Mouse (Mus musculus) left cerebral cortex, postnatal 25 days (tissue): ENCODE results near the gene Ankrd12. TPM values are rescaled to one million over a fixed set of nuclear protein-coding genes. Genes with fewer than 3 reads are reported as not detected.

ENCODE experiments used
- DNase-seq, 2 experiments: peaks; one replicate each; pipeline ENCODE4 v3.0.0; 2022; ENCODE audit warnings: low spot score in 2 of 2, mixed read lengths in 1 of 2
- intact Hi-C: fragments of 180-260 bp; cut with DNase I; formaldehyde crosslinking; loops from one replicate; pipeline ENCODE4 v1.15.1; 2025
- total RNA-seq, 2 experiments: library from RNA; stranded (reverse); gene quantifications; 2 replicates each; pipeline ENCODE4 v1.2.3; 2021

The Ankrd12 gene
- total RNA-seq, 2 experiments from 2014 or later, result 168 to 176 TPM

DNA sequence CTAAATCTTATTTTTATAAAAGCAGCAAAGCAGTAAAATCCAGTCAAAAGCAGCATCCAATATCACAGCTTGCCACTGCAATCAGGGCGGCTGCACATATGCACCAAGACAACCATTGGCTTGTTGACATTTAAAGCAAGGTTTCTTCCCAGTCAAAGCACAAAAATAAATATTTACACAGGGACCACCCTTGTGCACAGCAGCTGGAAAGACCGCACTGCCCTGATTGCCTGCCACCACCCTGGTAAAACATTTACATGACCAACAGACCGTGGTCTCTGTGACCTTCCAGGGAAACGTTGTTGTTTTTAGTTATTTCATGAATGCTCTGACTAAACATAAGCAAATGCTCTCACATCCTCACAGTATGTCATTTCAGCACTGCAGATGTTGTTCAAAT is 134.5 kb downstream of the Ankrd12 start:
- no peak for DNase-seq
- intact Hi-C loops, result no loop called here

DNA sequence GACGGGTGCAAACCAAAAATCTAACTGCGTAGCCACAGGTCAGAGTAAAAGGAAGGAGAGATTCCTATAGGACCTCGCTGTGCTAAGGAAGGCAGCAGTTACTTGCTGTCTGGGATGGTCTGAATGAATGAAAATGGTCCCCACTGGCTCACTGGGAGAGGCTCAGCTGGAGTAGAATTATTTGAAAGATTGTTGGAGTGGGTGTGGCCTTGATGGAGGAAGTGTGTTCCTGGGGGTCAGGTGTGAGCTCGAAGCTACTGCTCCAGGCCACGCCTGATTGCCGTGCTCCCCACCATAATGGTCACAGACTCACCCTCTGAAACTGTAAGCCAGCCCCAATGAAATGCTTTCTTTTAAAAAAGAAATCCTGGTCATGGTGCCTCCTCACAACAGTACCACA is 135.6 kb downstream of the Ankrd12 start:
- intact Hi-C loops, result no loop called here
- no peak for DNase-seq

DNA sequence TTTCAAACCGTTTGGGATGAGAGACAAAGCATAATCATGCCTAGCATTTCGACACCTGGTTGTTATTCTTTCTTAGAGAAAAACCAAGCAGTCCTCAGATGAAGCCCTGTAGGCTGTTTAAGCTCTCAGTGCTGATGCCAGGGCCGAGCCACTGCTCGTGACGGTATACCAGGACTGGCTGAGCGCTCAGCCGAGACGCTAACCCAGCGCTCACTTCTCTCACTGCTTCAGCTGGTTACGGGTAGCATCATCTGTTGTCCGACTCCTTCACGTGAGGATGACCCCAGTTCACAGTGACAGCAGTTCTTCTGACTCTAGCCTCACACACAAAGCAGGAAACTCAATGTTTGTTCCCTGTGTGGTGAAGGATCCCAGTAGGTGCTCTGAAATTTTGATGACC is 136.7 kb downstream of the Ankrd12 start:
- intact Hi-C loops, result no loop called here
- no peak for DNase-seq

GRCm38 (mm10) chr17:65939461-65940192 is 137.3 kb downstream of the Ankrd12 start:
- peak in 1 of 2 experiments; percentile 43 for DNase-seq
- intact Hi-C loops, result no loop called here

- intact Hi-C loops, result no loop called here
Observed at GRCm38 (mm10) chr17:65937671-65938070, 139.2 kb downstream of the Ankrd12 start.

DNA sequence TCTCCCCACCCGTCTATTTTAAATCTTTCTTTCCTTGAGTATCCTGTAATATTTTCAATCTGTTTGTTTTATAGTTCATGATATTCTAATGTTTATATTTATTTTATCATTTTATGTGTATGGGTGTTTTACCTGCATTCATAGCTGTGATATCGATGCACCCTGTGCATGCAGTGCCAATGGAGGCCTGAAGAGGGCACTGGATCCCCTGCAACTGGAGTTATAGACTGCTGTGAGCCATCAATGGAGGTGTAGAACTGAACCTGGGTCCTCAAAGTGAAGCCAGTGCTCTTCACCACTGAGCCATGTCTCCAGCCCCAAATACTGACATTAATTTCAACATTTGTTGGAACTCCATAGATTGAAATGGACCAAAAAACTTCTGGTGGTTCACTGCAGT is 143.1 kb downstream of the Ankrd12 start:
- intact Hi-C loops, result no loop called here
- no peak for DNase-seq

More at GRCm38 (mm10) chr17:65937671-65938070, 139.2 kb downstream of the Ankrd12 start:
- no peak for DNase-seq

DNA sequence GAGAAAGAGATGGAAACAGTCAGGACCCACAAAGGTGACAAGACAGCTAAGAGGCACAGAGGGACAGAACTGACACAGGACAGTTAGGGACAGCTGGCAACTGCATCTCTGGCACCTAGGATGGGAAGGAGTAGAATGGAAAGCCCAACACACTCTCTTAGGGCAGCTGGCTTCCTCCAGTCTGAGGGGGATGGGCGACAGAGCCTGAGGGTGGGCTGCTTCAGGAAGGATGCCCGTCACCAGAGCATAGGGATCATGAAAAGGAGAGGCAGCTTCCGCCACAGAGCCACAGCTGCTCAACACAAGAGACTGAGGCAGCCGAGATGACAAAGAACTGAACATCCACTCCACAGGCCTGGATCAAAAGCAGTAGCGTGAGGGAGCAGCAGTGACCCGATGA is 145.4 kb downstream of the Ankrd12 start:
- DNase-seq, result no peak
- intact Hi-C loops, result no loop called here

DNA sequence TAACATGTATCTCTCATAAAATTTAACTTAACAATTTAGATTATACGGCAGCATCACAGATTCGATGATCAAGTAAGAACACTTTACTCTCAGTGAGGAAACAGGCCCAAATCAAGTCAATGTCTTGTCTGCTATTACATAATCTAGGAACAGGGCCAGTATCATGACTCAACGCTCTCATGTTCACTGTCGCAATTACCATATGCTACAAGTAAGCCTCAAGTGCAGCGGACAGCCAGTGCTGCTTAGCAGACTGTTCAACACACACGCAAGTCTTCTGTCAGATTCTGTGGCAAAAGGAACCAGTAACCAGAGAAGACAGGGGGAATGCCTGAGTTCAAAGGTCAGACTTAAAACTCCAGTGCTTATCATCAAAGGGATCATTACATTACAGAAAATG is 145.9 kb downstream of the Ankrd12 start:
- intact Hi-C loops, result no loop called here

GRCm38 (mm10) chr17:65930158-65930826 is 146.6 kb downstream of the Ankrd12 start:
- intact Hi-C loops, result no loop called here
- DNase-seq, result no peak

More for the DNA sequence above, 145.9 kb downstream of the Ankrd12 start:
- DNase-seq, result peak; percentile 65 to 94

DNA sequence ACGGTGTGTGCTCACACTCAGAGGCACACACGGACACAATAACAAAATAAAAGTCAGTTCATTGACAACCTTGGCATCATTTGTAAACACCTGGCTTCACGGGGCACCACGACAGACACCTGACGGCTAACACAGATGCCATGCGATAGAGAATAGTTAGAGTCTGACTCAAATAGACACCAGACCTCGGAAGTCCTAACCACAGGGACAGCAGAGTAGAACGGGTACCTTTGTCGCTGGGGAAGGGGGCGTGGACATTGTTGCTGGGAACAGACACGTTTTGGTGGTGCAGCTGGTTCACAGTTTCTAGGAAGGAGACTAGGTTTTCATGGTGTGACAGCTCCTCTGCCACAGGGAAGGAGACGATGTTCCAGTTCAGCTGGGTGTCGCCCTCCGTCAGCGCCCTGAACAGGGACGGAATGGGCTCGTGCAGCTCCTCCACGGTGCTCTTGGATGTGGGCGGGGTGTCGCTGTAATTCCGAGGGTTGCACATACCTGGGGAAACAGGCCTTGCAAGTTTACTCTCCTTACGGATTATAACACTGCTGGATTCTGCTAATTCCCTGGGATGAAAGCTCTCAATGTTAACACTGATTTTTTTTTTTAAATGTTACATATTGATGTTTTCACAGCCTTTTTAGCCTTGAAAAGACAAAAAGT is 147.4 kb downstream of the Ankrd12 start:
- intact Hi-C loops, result no loop called here
- DNase-seq, result no peak

GRCm38 (mm10) chr17:65927077-65927476 is 149.8 kb downstream of the Ankrd12 start:
- intact Hi-C loops, result no loop called here
- DNase-seq, result peak in 1 of 2 experiments; percentile 47

DNA sequence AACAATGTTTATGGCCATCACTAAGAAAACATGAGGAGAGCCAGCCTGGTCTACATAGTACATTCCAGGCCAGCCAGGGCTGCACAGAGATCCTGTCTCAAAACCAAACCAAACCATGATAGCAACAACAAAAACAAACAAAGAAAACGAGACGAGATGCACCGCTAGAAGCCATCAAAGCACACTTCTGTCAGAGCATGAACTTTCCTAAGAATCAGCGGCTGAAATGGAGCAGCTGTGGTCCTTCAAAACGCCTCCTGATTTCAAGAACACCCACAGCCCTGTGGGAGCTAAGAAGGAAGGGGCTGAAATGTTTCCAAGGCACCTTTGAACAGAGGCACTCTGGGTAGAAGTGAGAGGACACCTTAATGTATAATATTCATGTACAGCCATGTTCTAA is 152.7 kb downstream of the Ankrd12 start:
- intact Hi-C loops, result no loop called here
- no peak for DNase-seq

- intact Hi-C loops, result no loop called here
- no peak for DNase-seq
Observed at GRCm38 (mm10) chr17:65921975-65922374, 154.9 kb downstream of the Ankrd12 start.

GRCm38 (mm10) chr17:65919235-65919634 is 157.7 kb downstream of the Ankrd12 start:
- intact Hi-C loops, result no loop called here
- no peak for DNase-seq

DNA sequence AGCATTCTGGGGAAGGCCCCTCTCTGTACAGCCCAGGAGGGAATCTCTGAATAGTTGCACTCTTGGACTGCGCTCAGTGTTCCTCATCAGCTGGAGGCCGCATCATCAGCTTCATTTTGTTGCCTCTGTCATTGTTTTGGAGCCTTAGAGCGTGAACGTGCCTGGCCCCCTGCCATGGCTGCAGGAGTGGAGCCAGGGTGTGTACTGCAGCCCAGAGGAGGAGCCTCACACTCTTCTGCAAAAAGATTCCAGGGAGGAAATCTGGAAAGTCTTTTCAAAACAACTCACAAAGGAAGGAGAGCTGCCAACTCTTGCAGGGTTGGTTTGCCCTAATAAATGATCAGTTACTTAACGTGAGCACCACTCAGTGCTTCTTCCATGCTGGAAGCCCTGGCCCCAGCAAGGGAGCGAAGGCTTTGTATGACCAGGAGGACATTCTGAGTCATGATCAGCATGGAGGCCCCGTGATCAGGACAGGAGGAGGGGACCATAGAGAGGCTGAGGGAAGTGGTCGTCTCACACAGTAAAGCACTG is 160.7 kb downstream of the Ankrd12 start:
- DNase-seq, result peak; percentile 73 to 76
- intact Hi-C loops, result no loop called here

Other genes starting within 250 kb of the Ankrd12 start
- 10 to 100 TPM; 53.1 to 57.8 TPM for gene Ralbp1, start 191.3 kb downstream of the Ankrd12 start, total RNA-seq
- 10 to 100 TPM; 25.2 to 30.1 TPM for gene Twsg1, start 125.9 kb downstream of the Ankrd12 start, total RNA-seq
- 100 to 1,000 TPM; 232 to 243 TPM for gene Ndufv2, start 24.5 kb upstream of the Ankrd12 start, total RNA-seq
- gene Washc1, start 34.5 kb upstream of the Ankrd12 start, total RNA-seq, result 10 to 100 TPM; 35.8 to 41.3 TPM
- 1 to 10 TPM; 1.3 to 2.0 TPM for gene Ddx11, start 46.4 kb upstream of the Ankrd12 start, total RNA-seq